Mouse (Mus musculus) left cerebral cortex, postnatal 36 days (tissue): Measurements from ENCODE around the gene Depdc7. TPM values are rescaled to one million over a fixed set of nuclear protein-coding genes. Genes with fewer than 3 reads are reported as not detected.

ENCODE experiments used
- DNase-seq, 2 experiments: peaks; one replicate each; pipeline ENCODE4 v3.0.0; 2021 to 2022; ENCODE audit warnings: low spot score in 2 of 2, mixed read lengths in 1 of 2
- intact Hi-C: fragments of 180-260 bp; cut with DNase I; formaldehyde crosslinking; loops from one replicate; pipeline ENCODE4 v1.15.1; 2025
- total RNA-seq, 2 experiments: library from RNA; stranded (reverse); gene quantifications; 2 replicates each; pipeline ENCODE4 v1.2.3; 2021

Depdc7 gene
- total RNA-seq, 2 experiments from 2014 or later: 0.96 to 1.7 TPM

DNA sequence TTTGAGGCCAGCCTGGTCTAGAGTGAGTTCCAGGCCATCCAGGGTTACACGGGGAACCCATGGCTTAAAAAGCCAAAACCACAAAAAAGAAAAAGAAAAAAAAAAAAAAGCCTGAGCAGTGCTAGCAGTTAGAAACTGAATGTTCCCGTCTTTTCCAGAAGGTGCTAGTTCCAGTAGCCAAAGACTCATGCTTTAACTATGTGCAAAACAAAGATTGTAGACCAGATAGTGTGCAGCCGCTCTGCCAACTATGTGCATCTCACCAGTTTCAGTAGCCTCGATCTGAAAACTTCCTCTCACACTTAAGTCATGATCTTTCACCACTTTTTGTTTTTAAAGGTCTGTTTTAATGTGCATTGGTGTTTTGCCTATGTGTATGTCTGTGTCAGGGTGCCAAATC is 24.9 kb downstream of the Depdc7 start:
- intact Hi-C loops: no loop called here
- DNase-seq: no peak

- intact Hi-C loops: no loop called here
Measured at GRCm38 (mm10) chr2:104717231-104717735, 25.4 kb downstream of the Depdc7 start.

DNA sequence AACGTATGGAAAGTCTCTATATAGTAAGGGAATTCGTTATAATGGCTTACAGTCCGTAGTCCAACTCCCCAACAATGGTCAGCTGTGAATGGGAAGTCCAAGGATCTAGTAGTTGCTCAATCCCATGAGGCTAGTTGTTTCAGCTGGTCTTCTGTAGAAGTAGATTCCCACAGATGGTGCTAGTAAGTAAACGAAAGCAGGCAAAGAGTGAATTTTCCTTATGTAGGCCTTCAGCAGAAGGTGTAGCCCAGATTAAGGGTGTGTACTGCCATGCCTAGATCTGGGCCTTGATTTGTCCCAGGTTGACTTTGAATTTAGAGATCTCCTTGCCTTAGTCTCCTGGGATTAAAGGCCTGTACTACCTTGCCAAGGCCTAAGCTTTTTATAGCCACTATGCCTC is 26.4 kb downstream of the Depdc7 start, which contains the start of gene Pin1rt1:
Pin1rt1 (minus strand) TSS at position 101 of the 400 bp plus-strand sequence.
- DNase-seq: no peak
- intact Hi-C loops: no loop called here

More at GRCm38 (mm10) chr2:104717231-104717735, 25.4 kb downstream of the Depdc7 start:
- no peak for DNase-seq

GRCm38 (mm10) chr2:104714254-104714691 is 28.4 kb downstream of the Depdc7 start:
- intact Hi-C loops: no loop called here

GRCm38 (mm10) chr2:104712486-104712809 is 30.2 kb downstream of the Depdc7 start:
- DNase-seq: no peak
- intact Hi-C loops: no loop called here

More at GRCm38 (mm10) chr2:104714254-104714691, 28.4 kb downstream of the Depdc7 start:
- no peak for DNase-seq

DNA sequence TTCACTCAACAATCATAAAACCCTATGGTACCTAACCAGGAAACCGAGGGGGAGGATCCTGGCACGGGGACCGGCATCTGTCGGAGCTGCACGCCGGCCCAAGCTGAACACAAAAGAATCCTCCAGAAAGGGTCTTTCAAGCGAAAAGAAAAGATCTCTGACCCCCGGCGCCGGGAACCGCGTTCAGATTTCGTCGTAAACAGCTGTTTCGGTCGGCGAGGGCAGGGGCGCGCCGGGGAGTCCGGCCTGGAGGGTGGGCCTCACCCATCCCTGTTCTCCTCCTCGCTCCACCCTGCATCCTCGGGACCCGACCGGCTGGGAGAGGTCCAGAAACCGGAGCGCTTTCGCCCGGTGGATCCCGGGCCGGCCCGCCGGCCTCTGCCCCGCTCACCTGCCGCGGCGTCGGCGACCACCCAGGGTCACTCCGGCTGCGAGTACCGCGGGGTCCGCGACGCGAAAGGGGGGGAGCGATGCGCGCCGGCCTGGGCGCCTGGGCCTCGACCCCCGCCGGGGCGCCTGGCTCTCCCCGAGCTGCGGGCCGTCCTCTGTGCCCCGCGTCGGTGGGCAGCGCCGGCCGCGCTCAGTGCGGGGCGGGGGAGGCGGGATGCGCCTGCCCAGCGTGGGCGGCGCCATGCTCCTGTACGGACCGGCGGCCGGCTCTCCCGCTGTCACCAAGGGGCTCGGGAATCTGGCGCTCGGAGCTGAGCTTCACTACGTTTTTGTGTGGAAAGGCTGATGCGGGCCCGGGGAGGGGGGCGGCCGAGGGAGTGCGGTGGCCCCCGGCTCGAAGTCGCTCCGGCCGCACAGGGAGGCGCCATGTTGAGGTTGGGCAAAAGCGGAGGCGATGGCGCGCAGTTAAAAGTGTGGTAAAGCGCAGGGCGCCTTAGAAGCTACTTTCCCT is 30.8 kb downstream of the Depdc7 start, which contains the start of gene Tcp11l1:
Tcp11l1 (minus strand) TSS at position 585 of the 901 bp plus-strand sequence.
- DNase-seq: peak; percentile 81 to 82
- intact Hi-C loops: no loop called here

GRCm38 (mm10) chr2:104710670-104711370 is 31.9 kb downstream of the Depdc7 start:
- intact Hi-C loops: no loop called here
- DNase-seq: no peak

- intact Hi-C loops: no loop called here
- no peak for DNase-seq
Measured at GRCm38 (mm10) chr2:104709786-104710337, 32.8 kb downstream of the Depdc7 start.

- intact Hi-C loops: no loop called here
- no peak for DNase-seq
Measured at GRCm38 (mm10) chr2:104704355-104704754, 38.3 kb downstream of the Depdc7 start.

GRCm38 (mm10) chr2:104703158-104703557 is 39.5 kb downstream of the Depdc7 start:
- DNase-seq: no peak
- intact Hi-C loops: no loop called here

DNA sequence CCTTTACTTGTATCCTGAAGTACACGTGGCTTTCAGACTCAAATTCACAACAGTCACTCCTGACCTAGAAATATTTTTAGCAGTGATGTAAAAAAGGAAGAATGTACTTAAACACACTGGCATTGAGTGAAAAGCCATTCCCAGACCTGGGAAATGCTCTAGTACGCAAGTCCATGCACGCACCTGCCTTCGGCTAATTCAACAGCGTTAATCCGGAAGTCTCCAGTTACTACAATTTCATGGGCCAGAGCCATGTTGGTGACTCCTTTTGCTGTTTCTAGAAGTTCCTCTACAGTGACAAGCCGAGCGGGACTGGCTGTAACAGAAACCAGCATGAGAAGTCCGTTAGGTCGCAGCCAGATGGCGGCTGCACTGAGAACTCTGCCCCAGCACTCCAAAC is 43.0 kb downstream of the Depdc7 start:
- intact Hi-C loops: no loop called here
- no peak for DNase-seq

GRCm38 (mm10) chr2:104692551-104692950 is 50.1 kb downstream of the Depdc7 start:
- no peak for DNase-seq
- intact Hi-C loops: no loop called here

DNA sequence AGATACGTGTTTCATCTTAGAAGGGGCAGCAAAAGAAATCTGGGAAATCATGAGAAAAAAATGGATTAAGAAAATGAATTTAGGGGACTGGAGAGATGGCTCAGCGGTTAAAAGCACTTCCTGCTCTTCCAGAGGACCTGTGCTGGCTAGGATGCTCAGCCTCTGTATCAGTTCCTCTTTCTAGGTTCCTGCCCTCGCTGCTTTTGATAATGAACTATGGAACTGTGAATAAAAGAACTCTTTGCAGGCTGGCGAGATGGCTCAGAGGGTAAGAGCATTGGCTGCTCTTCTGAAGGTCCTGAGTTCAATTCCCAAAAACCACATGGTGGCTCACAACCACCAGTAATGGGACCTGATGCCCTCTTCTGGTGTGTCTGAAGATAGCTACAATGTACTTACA is 52.0 kb downstream of the Depdc7 start:
- DNase-seq: no peak
- intact Hi-C loops: no loop called here

DNA sequence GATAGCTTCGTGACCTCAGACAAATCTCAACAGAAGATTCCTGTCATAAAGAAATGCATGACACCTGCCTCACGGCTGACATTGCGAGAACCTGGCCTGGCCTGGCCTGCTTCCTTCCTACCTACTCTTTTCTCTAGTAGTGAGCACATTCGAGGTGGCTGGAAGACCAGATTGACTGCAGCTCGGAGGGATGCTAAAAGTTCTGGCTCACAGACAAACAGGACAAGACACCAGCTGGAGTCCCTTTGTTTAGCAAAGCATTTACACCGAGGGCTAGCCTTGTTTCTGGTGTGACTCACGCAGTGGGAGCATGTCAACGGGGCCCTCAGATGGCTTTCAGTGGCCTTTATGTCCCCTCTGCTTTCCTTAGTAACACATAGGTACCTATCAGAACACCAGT is 54.0 kb downstream of the Depdc7 start:
- intact Hi-C loops: loop anchor here (5.0 kb wide), 1 partner anchor 59 kb away; no protein-coding TSS in a partner anchor
- DNase-seq: no peak

GRCm38 (mm10) chr2:104688321-104688720 is 54.4 kb downstream of the Depdc7 start:
- DNase-seq: no peak
- intact Hi-C loops: loop anchor here (5.0 kb wide), 1 partner anchor 59 kb away; no protein-coding TSS in a partner anchor

- intact Hi-C loops: loop anchor here (5.0 kb wide), 1 partner anchor 60 kb away; no protein-coding TSS in a partner anchor
- no peak for DNase-seq
Measured at GRCm38 (mm10) chr2:104687261-104687660, 55.4 kb downstream of the Depdc7 start.

- peak; percentile 67 to 74 for DNase-seq
- intact Hi-C loops: loop anchor here (1.0 to 5.0 kb wide), 2 partner anchors 62 to 89 kb away; no protein-coding TSS in a partner anchor
Measured at GRCm38 (mm10) chr2:104685418-104685817, 57.3 kb downstream of the Depdc7 start.

DNA sequence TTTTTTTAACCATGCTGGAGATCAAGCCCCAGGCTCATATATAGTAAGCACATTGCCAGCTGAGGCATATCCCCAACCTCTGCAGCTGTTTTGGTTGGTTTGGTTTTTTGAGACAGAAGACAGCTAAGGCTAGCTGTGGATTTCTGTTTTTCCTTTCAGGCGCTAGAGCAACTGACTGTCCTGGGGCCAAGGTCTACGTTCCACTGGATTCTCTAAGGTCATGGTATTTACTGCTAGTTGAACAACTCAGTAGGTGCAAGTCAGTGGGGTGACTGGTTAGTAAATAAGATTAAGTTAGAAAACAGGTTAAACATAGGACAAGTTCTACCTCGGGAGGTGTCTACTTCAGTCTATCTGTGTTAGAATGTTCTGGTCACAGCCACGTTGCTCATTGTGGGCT is 57.9 kb downstream of the Depdc7 start:
- intact Hi-C loops: loop anchor here (1.0 to 5.0 kb wide), 2 partner anchors 63 to 90 kb away; no protein-coding TSS in a partner anchor
- DNase-seq: no peak

- intact Hi-C loops: no loop called here
- no peak for DNase-seq
Measured at GRCm38 (mm10) chr2:104677326-104677725, 65.4 kb downstream of the Depdc7 start.
